Mouse (Mus musculus): ENCODE measurements at regions not wholly inside any gene's neighbourhood (a gene's known extent, or its start where the extent isn't known, plus 50 kb on each side); places are given as distances from the start of the nearest gene placed in this dataset.

DNA sequence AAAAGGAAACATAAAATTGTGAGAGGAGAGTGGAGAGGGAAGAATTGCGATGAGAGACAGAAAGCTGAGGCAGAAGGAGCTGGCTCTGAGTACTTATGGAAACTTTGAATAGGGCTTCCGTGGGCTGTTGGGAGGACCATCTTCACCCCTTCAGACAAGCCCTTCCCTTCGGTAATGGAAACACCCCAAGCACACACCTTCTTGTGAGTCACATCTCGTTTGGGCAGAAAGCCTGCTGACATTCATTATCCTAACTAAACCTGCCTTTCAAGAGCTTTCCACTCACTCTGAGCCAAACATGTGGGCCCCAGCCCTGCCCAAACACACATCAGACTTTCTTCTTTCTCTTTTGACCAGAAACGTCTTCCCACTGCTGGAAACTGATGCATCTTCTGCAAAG is 232.3 kb upstream of the Nfe2l3 start:
- TF ChIP-seq CTCF (IDR thresholded peaks at IDR 0.05; ENCODE audit: control insufficient read depth, insufficient read depth, low read length) (no peak), POLR2A (IDR thresholded peaks at IDR 0.05; ENCODE audit: borderline replicate concordance, control insufficient read depth, low read depth, low read length) (no peak)

Measured in bone marrow, adult 2 months (tissue).